In genomic region chr19:25200081-25200860, GRCm38 (mm10) we compare ENCODE assay signal across 11 mouse cellular contexts. TPM values are rescaled to one million over a fixed set of nuclear protein-coding genes. Genes with fewer than 3 reads are reported as not detected.
A peak's percentile ranks its signal among the peaks of the same experiment; 100 is the strongest.
DNase-seq lines count a peak whose midpoint lies in the region; ATAC-seq and TF ChIP-seq lines count a peak whose summit lies in the region.
"Had no signal": no experiment of that assay in that cellular context is flagged by ENCODE, and none has a peak within 500 bp of the region (broad histone marks: within the 10 kb centered on the region; RNA-seq: fewer than 3 reads in every experiment).

No protein-coding gene starts in this region.

- H3K9ac ChIP-seq in forebrain, embryonic 14.5 days (ENCODE audit: low read length) = no peak overlapping the region
- no peak overlapping the region for H3K9ac ChIP-seq in forebrain, embryonic 15.5 days (replicated peaks)
- H3K9ac ChIP-seq in lung, embryonic 14.5 days = no peak overlapping the region
- no peak overlapping the region for H3K9ac ChIP-seq in limb, embryonic 12.5 days (replicated peaks)
- H3K9ac ChIP-seq: forebrain, embryonic 13.5 days had no signal

- no peaks in the 10 kb centered on the region for H3K9me3 ChIP-seq in forebrain, embryonic 14.5 days (replicated peaks; ENCODE audit: control insufficient read depth, low read length)
- H3K9me3 ChIP-seq in forebrain, embryonic 15.5 days = no peaks in the 10 kb centered on the region
- H3K9me3 ChIP-seq in lung, embryonic 14.5 days (ENCODE audit: low read depth, low read length) = no peaks in the 10 kb centered on the region
- no peaks in the 10 kb centered on the region for H3K9me3 ChIP-seq in limb, embryonic 12.5 days
- H3K9me3 ChIP-seq: forebrain, embryonic 13.5 days had no signal

- H3K27me3 ChIP-seq in forebrain, embryonic 14.5 days (replicated peaks; ENCODE audit: control insufficient read depth, insufficient read depth, low read length) = no peaks in the 10 kb centered on the region
- H3K27me3 ChIP-seq in forebrain, embryonic 15.5 days = no peaks in the 10 kb centered on the region
- no peaks in the 10 kb centered on the region for H3K27me3 ChIP-seq in lung, embryonic 14.5 days (ENCODE audit: insufficient read depth, low read length)
- no peaks in the 10 kb centered on the region for H3K27me3 ChIP-seq in limb, embryonic 12.5 days
- H3K27me3 ChIP-seq: forebrain, embryonic 13.5 days had no signal

- H3K4me3 ChIP-seq in forebrain, embryonic 14.5 days (ENCODE audit: low read depth, low read length) = no peak overlapping the region
- H3K4me3 ChIP-seq in forebrain, embryonic 15.5 days = no peak overlapping the region
- H3K4me3 ChIP-seq in lung, embryonic 14.5 days (ENCODE audit: low read depth, low read length) = no peak overlapping the region
- no peak overlapping the region for H3K4me3 ChIP-seq in limb, embryonic 12.5 days (replicated peaks)
- H3K4me3 ChIP-seq: forebrain, embryonic 13.5 days had no signal

- H3K36me3 ChIP-seq in forebrain, embryonic 14.5 days (ENCODE audit: control insufficient read depth, insufficient read depth, low read length) = no peaks in the 10 kb centered on the region
- H3K36me3 ChIP-seq in forebrain, embryonic 15.5 days = no peaks in the 10 kb centered on the region
- H3K36me3 ChIP-seq in lung, embryonic 14.5 days (ENCODE audit: insufficient read depth) = no peaks in the 10 kb centered on the region
- no peaks in the 10 kb centered on the region for H3K36me3 ChIP-seq in limb, embryonic 12.5 days

- DNase-seq in forebrain, embryonic 14.5 days (ENCODE audit: low spot score) = peak; percentile 20
- peak; percentile 70 for DNase-seq in lung, embryonic 14.5 days
- DNase-seq in lung, postnatal 14 days = no peak
- peak; percentile 58 for DNase-seq in kidney, adult 18-20 months
- DNase-seq in urinary bladder, adult 2 months (ENCODE audit: low spot score) = no peak
- no peak for DNase-seq in neural tube, embryonic 10.5 days (ENCODE audit: extremely low spot score, low spot score)
- DNase-seq: heart, adult 11 months; lung, adult 2 months had no signal

- no peak overlapping the region for H3K27ac ChIP-seq in forebrain, embryonic 14.5 days (ENCODE audit: low read depth, low read length)
- no peak overlapping the region for H3K27ac ChIP-seq in forebrain, embryonic 15.5 days (replicated peaks)
- H3K27ac ChIP-seq in lung, embryonic 14.5 days (ENCODE audit: low read depth) = no peak overlapping the region
- peak overlapping the region; percentile 45; the same call in 1 of the 2 replicates for H3K27ac ChIP-seq in limb, embryonic 12.5 days
- H3K27ac ChIP-seq: forebrain, embryonic 13.5 days had no signal

- 80% methylated on average over 13 of the region's 13 CpGs for WGBS in forebrain, embryonic 14.5 days
- WGBS in forebrain, embryonic 15.5 days = 78% methylated on average over 13 of the region's 13 CpGs
- WGBS in lung, embryonic 14.5 days = 60% methylated on average over 13 of the region's 13 CpGs
- whole genome bisulfite sequencing in limb, embryonic 12.5 days = 79% methylated on average over 13 of the region's 13 CpGs

- ATAC-seq in forebrain, embryonic 14.5 days = no peak
- no peak for ATAC-seq in forebrain, embryonic 15.5 days (replicated peaks)
- ATAC-seq in lung, embryonic 14.5 days (ENCODE audit: insufficient read depth) = peak; percentile 78
- ATAC-seq in limb, embryonic 12.5 days (ENCODE audit: insufficient number of reproducible peaks, insufficient read depth, low FRiP score, low TSS enrichment, low read depth) = peak; percentile 26; the same call in 1 of the 2 replicates
- ATAC-seq: forebrain, embryonic 13.5 days had no signal

- no peaks in the 10 kb centered on the region for H3K4me1 ChIP-seq in forebrain, embryonic 14.5 days (ENCODE audit: control insufficient read depth, insufficient read depth, low read length)
- no peaks in the 10 kb centered on the region for H3K4me1 ChIP-seq in forebrain, embryonic 15.5 days
- peaks cover 8% of the 10 kb centered on the region; the same call in 1 of the 2 replicates for H3K4me1 ChIP-seq in lung, embryonic 14.5 days (ENCODE audit: insufficient read depth)
- H3K4me1 ChIP-seq in limb, embryonic 12.5 days (replicated peaks) = peaks cover 22% of the 10 kb centered on the region

- TF ChIP-seq CTCF in lung, embryonic 14.5 days (IDR thresholded peaks at IDR 0.05; ENCODE audit: low read depth) = no peak

- H3K4me2 ChIP-seq in forebrain, embryonic 14.5 days (ENCODE audit: low read length) = no peak overlapping the region
- H3K4me2 ChIP-seq in forebrain, embryonic 15.5 days (replicated peaks) = no peak overlapping the region
- H3K4me2 ChIP-seq in lung, embryonic 14.5 days = no peak overlapping the region
- H3K4me2 ChIP-seq in limb, embryonic 12.5 days = no peak overlapping the region
- H3K4me2 ChIP-seq: forebrain, embryonic 13.5 days had no signal

RNA-seq across cellular contexts. Expression of gene Kank1, which starts 36.5 kb away (rescaled TPM):
- polyA plus RNA-seq in forebrain, embryonic 14.5 days (2014; fragmentation: Nextera tagmentation; extraction: Ambion mirVana) = 2.4 and 2.8 TPM in 2 replicates
- 3.3 and 3.9 TPM in 2 replicates for polyA plus RNA-seq in forebrain, embryonic 15.5 days (2015; fragmentation: Nextera tagmentation; extraction: Ambion mirVana)
- 16.2 and 18.5 TPM in 2 replicates for polyA plus RNA-seq in lung, embryonic 14.5 days (2014; fragmentation: Nextera tagmentation; extraction: Ambion mirVana)
- 57.6 and 66.9 TPM in 2 replicates for polyA plus RNA-seq in limb, embryonic 12.5 days (2016; fragmentation: Nextera tagmentation; extraction: Ambion mirVana)
- polyA plus RNA-seq in urinary bladder, adult 2 months (2012; rRNA removed) = 65.5 and 74.0 TPM in 2 replicates

Comparison
In these comparisons a context has a peak if more than half of its experiments do, and no peak if none do; other contexts are left out.
1. DNase-seq: peak in forebrain, embryonic 14.5 days (single experiment), lung, embryonic 14.5 days (single experiment) and kidney, adult 18-20 months (single experiment); none in lung, postnatal 14 days (single experiment), urinary bladder, adult 2 months (single experiment) and neural tube, embryonic 10.5 days (single experiment).
2. ATAC-seq: peak in lung, embryonic 14.5 days (single experiment) and limb, embryonic 12.5 days (single experiment); none in forebrain, embryonic 14.5 days (single experiment) and forebrain, embryonic 15.5 days (single experiment).